Mouse (Mus musculus): Measurements from ENCODE around the gene Gm5039. TPM values are rescaled to one million over a fixed set of nuclear protein-coding genes. Genes with fewer than 3 reads are reported as not detected.
A peak's percentile ranks its signal among the peaks of the same experiment; 100 is the strongest.
"Not testable (repeated sequence)": the region's sequence is repeated elsewhere in the genome, so short reads cannot be mapped to it uniquely, and the experiment has no call there.

Gm5039 gene
- total RNA-seq (2014; rRNA removed) (not detected in 2 replicates), polyA plus RNA-seq (2015; fragmentation: Nextera tagmentation; extraction: Ambion mirVana) (not detected in 2 replicates)

DNA sequence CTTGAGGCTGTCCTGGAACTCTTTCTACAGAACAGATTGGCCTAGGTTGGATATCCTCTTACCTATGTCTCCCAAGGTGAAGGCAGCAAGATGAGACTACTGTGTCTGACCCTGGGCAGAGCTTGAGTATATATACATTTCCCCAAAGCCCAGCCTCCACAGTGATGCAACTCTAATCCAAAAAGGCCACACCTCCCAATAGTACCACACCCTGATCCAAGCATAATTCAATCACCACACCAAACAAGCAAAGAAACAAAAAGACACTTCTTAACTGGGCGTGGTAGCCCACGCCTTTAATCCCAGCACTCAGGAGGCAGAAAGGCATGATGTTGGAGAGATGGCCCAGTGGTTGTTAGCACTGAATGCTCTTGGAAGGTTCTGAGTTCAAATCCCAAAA is at the start of gene Gm5039:
Gene Gm5039, minus strand, starts transcription at position 101 of the 400 bp plus-strand sequence.
- DNase-seq, ATAC-seq: not testable (repeated sequence)
- 94% methylated on average over 2 of the region's 2 CpGs for WGBS

DNA sequence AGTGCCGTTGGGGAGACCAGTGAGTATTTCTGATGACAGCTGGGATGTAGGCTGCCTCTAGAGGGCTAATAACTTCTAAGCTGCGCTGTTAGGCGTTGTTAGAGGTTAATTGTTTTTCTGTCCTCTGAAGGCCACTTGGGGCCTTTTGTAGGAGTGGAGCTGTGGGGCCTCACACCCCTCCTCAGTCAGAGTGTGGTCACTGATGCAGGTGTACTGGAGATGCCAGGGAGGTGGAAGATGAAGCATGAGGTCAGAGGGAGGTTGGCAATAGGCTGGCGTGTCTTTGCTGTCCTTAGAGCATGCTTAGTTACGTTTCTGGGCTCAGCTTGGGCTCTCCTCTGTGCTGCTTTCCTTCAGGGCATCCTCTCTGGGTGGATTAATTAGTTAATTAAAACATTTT is 48.2 kb upstream of the Gm5039 start:
- WGBS, result 61% methylated on average over 5 of the region's 5 CpGs
- H3K4me2 ChIP-seq (ENCODE audit: low read depth), result no peak overlapping the region
- H3K36me3 ChIP-seq (ENCODE audit: insufficient read depth), result no peaks in the 10 kb centered on the region; the same call in 1 of the 2 replicates
- DNase-seq, result no peak
- no peaks in the 10 kb centered on the region for H3K4me1 ChIP-seq (ENCODE audit: insufficient read depth)
- H3K9me3 ChIP-seq (ENCODE audit: low read length), result no peaks in the 10 kb centered on the region
- no peak for TF ChIP-seq CTCF (IDR thresholded peaks at IDR 0.05; ENCODE audit: low read depth)
- H3K27me3 ChIP-seq (ENCODE audit: insufficient read depth, low read length), result no peaks in the 10 kb centered on the region
- no peak overlapping the region for H3K27ac ChIP-seq (ENCODE audit: low read depth, low read length)
- H3K4me3 ChIP-seq (ENCODE audit: low read depth, low read length), result no peak overlapping the region
- ATAC-seq, result no peak
- no peak overlapping the region for H3K9ac ChIP-seq

More for the DNA sequence above, at the start of gene Gm5039:
- H3K36me3 ChIP-seq (ENCODE audit: insufficient read depth); H3K4me2 ChIP-seq (ENCODE audit: low read depth); H3K4me1 ChIP-seq (ENCODE audit: insufficient read depth); H3K27ac ChIP-seq (ENCODE audit: low read depth, low read length); H3K9ac ChIP-seq; H3K4me3 ChIP-seq (ENCODE audit: low read depth, low read length); H3K27me3 ChIP-seq (ENCODE audit: insufficient read depth, low read length); H3K9me3 ChIP-seq (ENCODE audit: low read length): not testable (repeated sequence)

DNA sequence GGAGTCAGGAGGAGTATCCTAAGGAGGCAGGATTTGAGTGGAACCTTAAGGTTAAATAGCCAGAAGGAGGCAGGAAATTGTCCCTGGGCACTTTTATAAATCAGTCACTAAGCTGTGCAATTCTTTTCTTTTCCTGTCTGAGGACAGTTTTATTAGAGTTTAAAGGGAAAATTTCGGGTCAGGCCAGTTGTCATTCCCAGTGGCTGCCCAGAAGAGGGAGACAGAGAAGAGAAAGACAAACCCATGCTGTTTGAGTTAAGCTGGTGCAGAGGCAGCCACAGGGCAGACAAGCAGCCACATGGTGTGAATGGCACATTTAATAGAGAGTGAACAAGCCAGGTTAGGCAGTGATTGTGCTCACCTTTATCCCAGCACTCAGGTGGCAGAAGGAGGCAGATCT is 46.5 kb upstream of the Gm5039 start:
- not testable (repeated sequence) for H3K4me3 ChIP-seq (ENCODE audit: low read depth, low read length); DNase-seq
- 0% methylated on average over 1 of the region's 1 CpGs for WGBS

DNA sequence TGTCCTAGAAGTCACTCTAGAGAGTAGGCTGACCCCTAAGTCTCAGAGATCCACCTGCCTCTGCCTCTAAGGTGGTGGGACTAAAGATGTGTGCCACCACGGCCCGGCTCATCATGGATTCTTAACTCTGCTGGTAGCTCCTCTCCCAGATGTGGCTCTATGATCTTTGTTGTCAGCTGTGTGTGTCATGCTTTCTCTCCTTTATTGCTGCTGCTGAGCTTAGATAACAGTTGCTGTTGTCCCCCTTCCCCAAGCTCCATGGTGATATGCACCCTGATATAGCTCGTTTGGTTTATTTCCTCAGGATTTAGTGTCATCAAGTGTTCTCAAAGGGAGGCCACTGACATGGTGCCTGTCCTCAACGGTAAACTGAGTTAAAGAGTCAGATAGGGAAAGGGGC is 45.9 kb upstream of the Gm5039 start:
- not testable (repeated sequence) for H3K4me2 ChIP-seq (ENCODE audit: low read depth); H3K9ac ChIP-seq; H3K36me3 ChIP-seq (ENCODE audit: insufficient read depth); ATAC-seq; DNase-seq; H3K27ac ChIP-seq (ENCODE audit: low read depth, low read length); H3K9me3 ChIP-seq (ENCODE audit: low read length); H3K4me3 ChIP-seq (ENCODE audit: low read depth, low read length); H3K27me3 ChIP-seq (ENCODE audit: insufficient read depth, low read length); H3K4me1 ChIP-seq (ENCODE audit: insufficient read depth)
- 90% methylated on average over 4 of the region's 4 CpGs for WGBS

More for the DNA sequence above, 46.5 kb upstream of the Gm5039 start:
- not testable (repeated sequence) for H3K27ac ChIP-seq (ENCODE audit: low read depth, low read length); ATAC-seq; H3K4me2 ChIP-seq (ENCODE audit: low read depth); H3K9ac ChIP-seq; H3K27me3 ChIP-seq (ENCODE audit: insufficient read depth, low read length); H3K4me1 ChIP-seq (ENCODE audit: insufficient read depth); H3K9me3 ChIP-seq (ENCODE audit: low read length); H3K36me3 ChIP-seq (ENCODE audit: insufficient read depth)
- TF ChIP-seq CTCF (IDR thresholded peaks at IDR 0.05; ENCODE audit: low read depth), result peak; percentile 46

DNA sequence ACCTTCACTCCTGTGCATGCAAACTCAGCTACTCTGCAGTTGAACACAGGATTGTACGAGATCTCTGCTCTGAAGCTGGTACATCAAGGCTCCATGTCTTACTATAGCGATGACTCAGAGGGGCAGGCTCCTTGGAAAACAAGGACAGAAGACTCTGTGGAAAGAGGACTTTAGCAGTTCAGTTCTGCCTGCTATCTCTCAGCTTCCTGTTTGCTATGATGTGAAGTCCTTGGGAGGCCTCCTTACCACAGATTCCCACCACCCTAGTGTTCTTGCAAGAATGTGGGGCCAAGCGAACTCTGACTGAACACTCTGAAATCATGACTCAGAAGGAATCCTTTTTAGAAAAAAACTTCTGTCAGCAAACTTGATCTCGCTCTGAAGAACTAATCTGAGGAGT is 44.8 kb upstream of the Gm5039 start:
- WGBS, result 88% methylated on average over 4 of the region's 4 CpGs
- H3K4me3 ChIP-seq (ENCODE audit: low read depth, low read length), result no peak overlapping the region
- H3K27ac ChIP-seq (ENCODE audit: low read depth, low read length), result no peak overlapping the region
- ATAC-seq, result no peak
- no peaks in the 10 kb centered on the region for H3K4me1 ChIP-seq (ENCODE audit: insufficient read depth)
- H3K36me3 ChIP-seq (ENCODE audit: insufficient read depth), result no peaks in the 10 kb centered on the region; the same call in 1 of the 2 replicates
- H3K9me3 ChIP-seq (ENCODE audit: low read length), result no peaks in the 10 kb centered on the region
- H3K4me2 ChIP-seq (ENCODE audit: low read depth), result no peak overlapping the region
- no peak overlapping the region for H3K9ac ChIP-seq
- no peak for TF ChIP-seq CTCF (IDR thresholded peaks at IDR 0.05; ENCODE audit: low read depth)
- no peak for DNase-seq
- H3K27me3 ChIP-seq (ENCODE audit: insufficient read depth, low read length), result no peaks in the 10 kb centered on the region

DNA sequence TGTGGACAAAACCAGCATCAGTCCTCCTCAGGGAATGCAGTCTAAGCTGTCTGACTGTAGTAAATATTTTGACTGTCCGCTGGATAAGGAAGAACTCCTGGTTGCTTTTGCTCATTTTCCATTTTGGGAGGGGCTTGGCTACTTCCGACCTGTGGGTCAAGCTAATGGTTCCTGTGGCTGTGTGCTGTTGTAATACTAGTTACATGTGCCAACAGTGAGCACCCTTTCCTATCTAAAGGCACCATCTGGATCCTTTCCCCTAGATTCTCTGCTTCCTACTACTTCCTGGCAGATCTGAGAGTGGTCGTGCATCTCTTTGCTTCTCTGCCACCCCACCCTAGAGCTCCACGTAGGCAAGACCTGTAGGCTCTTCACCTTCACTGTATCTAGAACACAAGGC is 43.8 kb upstream of the Gm5039 start:
- DNase-seq (no peak), ATAC-seq (no peak)
- Histone ChIP-seq H3K27me3 (ENCODE audit: insufficient read depth, low read length) (no peaks in the 10 kb centered on the region), H3K4me1 (ENCODE audit: insufficient read depth) (no peaks in the 10 kb centered on the region), H3K4me3 (ENCODE audit: low read depth, low read length) (no peak overlapping the region), H3K27ac (ENCODE audit: low read depth, low read length) (no peak overlapping the region), H3K4me2 (ENCODE audit: low read depth) (no peak overlapping the region), H3K9ac (no peak overlapping the region), H3K36me3 (ENCODE audit: insufficient read depth) (no peaks in the 10 kb centered on the region; the same call in 1 of the 2 replicates), H3K9me3 (ENCODE audit: low read length) (no peaks in the 10 kb centered on the region)
- no peak for TF ChIP-seq CTCF (IDR thresholded peaks at IDR 0.05; ENCODE audit: low read depth)
- WGBS, result 91% methylated on average over 4 of the region's 4 CpGs

DNA sequence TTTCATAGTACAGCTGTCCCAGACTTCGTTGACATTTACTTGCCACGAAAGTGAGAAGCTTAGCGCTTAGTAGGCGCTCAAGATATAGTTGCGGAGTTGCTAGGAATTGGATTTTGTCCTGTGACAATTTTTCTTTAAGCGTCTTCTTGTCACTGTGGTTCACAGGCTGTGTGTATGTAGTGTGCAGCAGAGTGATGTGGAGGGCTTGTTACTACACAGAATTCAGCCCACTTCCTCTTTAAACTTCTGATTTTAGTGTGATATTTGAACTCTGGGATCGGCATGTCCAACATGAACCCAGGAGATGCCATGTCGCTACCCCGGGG is 37.3 kb upstream of the Gm5039 start:
- Histone ChIP-seq H3K27ac (ENCODE audit: low read depth, low read length) (no peak overlapping the region), H3K4me3 (ENCODE audit: low read depth, low read length) (peak overlapping the region; percentile 72), H3K27me3 (ENCODE audit: insufficient read depth, low read length) (no peaks in the 10 kb centered on the region), H3K36me3 (ENCODE audit: insufficient read depth) (no peaks in the 10 kb centered on the region), H3K9me3 (ENCODE audit: low read length) (no peaks in the 10 kb centered on the region), H3K4me1 (ENCODE audit: insufficient read depth) (peaks cover 5% of the 10 kb centered on the region; the same call in 1 of the 2 replicates), H3K4me2 (ENCODE audit: low read depth) (peak overlapping the region; percentile 96), H3K9ac (peak overlapping the region; percentile 58)
- TF ChIP-seq CTCF (IDR thresholded peaks at IDR 0.05; ENCODE audit: low read depth), result no peak
- 55% methylated on average over 9 of the region's 9 CpGs for WGBS
- DNase-seq, result no peak
- ATAC-seq, result no peak; the same call in 1 of the 2 replicates

Measured in forebrain, postnatal 0 days (tissue).